Mouse (Mus musculus) heart, adult 9 months (tissue): ENCODE results near the gene Setd6.

Experiments used
- DNase-seq, 2 experiments: peaks; one replicate each; pipeline ENCODE4 v3.0.0; 2022; ENCODE audit warnings: low spot score in 2 of 2

Setd6 gene

DNA sequence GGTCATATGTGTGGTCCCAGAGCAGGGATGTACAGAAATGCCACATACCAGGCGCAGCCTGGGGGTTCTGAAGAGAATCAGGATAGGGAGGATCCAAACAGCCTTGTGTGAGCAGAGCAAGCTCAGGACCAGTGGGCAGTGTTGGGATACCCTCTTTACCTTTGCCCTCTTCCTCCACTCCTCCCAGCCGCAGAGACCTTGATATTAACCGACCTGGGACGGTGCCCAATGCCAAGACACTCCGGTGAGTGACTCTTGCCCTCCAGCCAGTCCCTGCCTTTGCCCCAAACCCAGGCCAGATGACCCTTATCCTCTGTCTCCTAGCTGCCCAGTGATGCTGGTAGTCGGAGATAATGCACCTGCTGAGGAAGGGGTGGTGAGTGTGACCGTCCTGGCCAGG, 6.1 kb upstream of the Setd6 start:
- no peak for DNase-seq

DNA sequence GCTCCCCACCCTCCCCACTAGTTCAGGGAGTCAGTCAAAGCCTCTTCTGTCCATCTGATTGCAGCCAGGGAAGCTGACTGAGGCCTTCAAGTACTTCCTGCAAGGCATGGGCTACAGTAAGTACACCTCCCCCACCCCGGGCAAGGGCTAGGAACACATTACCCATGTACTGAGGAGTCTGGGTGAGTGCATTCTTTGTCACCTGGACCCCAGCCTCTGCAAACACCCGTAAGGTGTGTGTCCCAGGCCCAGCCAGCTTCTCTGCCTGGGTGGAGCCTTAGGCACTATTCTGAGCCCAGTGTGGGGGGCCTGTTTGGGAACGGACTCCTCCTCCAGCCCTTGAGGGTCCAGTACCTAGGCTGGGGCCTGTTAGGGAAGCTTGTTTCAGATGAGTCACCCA, 4.7 kb upstream of the Setd6 start:
- no peak for DNase-seq

DNA sequence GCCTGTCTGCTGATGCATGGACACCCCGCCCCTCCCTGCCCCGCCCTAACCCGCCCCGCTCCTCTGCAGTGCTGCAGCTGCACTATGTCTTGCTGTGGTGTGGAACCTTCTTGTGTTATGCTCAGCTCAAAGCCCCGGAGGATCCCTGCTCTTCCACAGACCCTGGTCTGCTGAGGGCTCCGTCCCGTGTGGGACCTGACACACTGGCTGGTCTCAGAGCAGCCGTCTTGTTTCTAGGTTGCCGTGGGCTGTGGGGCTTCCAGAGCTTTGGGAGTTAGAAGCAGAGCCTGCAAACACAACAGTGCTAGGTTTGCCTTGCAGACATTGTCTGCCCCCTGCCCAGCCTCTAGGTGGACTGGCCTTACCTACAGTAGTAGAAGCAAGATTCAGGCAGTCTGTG, 3.3 kb upstream of the Setd6 start:
- DNase-seq: no peak

DNA sequence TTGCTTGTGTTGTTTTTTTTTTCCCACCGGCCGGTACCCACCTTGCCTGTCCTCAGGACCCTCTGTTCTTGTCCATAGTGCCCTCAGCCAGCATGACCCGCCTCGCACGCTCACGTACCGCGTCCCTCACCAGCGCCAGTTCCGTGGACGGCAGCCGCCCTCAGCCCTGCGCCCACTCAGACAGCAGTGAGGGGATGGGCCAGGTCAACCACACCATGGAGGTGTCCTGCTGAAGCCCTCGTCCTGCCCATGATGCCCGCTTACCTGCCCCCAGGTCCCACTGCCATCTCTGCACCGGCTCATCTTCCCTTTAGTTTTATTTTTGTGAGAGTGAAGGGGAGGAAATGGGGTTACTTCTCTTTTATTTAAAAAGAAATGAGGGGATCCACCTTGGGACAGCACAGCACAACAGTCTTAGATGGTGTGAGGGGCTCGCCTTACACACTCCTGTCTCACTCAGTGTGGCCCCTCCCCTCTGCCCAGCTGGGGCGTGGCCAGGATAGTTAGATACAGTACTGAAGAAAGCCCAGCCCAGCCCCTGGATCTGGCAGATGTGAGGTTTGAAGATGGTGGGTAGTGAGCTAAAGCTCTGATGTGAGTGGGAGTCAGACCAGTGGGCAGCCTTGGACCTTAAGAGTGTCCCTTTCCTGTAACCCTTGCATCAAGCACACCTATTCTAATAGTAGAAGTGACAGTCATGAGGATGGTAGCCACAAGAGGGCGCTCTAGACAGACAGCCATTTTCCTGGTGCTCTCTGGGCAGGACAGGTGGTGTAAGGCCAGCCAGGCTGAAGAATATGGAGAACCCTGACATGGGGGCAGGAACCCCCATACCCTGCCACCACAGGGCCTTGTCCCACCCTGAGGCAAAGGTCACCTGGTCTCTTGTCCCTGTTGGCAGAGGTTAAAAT, 2.3 kb upstream of the Setd6 start:
- peak in 1 of 2 experiments; percentile 70 for DNase-seq

DNA sequence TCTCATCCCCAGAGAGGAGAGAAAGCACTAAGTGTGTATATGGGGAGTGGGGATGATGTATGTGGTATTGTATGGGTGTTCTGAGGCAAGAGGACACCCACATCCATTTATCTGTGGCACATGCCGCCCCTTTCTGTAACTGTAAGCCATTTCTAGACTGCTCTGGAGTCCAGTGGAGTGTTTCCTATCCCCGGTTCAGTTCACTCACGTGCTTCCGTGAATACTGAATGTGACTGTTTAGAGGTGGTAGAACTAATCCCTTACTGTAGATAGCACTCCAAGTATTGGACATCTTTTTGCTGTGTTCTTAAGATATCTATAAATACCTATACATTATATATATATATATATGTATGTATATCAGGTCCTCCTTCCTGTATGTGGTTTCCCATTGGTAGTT, 1.3 kb upstream of the Setd6 start:
- no peak for DNase-seq

DNA sequence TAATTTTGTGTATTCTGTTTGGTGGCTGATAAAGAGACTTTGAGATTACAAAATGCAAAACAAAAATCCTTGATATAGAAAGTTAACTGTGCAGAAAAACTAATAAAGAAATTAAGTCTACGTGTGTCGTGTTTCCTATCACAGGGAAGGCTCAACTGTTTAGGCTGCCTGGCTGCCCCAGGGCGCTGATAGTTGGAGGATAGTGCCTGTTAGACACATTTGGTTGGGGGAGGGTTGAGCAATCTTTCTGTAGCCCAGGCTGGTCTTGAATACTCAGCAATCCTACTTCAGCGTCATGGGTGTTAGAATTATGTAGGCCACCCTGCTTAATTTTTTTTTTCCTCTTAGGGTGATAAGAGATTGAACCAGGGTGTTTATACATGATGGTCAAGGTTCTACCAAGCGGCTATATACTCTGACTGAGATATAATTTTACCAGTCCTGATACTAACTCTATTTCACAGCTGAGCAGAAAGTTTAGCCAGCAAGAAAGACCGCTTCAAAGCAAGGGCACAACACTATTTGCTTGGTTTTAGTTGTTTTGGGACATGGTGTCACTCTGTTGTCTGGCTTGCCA, 756 bp upstream of the Setd6 start:
- DNase-seq: no peak

DNA sequence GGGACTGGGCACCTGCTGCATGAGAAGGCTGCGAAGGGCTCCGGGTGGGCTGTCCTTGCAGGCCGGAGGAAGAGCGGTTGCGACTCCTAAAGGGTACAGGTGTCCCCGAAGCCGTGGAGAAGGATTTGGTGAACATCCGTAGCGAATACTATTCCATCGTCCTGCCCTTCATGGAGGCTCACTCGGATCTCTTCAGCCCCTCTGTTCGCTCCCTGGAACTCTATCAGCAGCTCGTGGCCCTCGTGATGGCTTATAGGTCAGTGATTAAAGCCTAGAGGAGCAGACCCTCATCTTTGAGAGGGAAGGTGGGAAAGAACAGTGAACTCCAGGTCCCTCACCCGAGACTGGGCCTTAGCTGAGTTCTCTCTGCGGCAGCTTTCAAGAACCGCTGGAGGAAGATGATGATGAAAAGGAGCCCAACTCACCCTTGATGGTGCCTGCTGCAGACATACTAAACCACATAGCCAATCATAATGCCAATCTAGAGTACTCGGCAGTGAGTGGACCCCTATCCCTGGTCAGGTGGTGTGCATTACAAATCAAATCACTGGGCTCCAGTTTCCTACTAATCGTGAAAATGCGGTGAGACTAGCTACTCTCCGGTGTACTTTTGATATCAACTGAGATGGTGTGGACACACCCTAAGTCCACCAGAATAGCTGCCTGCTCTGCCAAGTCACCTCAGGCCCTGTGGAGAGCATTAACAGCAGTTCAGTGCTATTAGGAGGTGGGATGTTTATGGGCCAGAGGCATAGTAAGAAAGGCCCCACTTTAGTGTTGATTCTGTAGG, 1.1 kb downstream of the Setd6 start:
- DNase-seq: no peak

DNA sequence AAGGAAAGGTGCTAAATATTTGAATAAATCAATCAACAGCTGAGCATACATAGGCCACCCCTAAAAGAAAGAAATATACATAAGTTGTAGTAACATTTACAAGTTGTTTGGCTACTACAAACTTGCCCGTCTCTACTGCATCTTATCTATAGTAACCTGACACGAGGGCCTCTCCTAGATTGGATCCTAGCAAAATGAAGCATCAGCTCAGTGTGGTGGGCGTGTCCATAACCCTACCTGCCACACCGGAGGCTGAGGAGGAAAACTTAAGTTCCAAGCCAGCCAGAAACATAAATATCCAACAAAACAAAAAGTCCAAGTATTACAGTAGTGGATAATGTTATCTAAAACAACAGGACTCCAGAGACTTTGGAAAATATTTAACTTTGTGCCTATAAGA, 11.9 kb downstream of the Setd6 start:
- no peak for DNase-seq

DNA sequence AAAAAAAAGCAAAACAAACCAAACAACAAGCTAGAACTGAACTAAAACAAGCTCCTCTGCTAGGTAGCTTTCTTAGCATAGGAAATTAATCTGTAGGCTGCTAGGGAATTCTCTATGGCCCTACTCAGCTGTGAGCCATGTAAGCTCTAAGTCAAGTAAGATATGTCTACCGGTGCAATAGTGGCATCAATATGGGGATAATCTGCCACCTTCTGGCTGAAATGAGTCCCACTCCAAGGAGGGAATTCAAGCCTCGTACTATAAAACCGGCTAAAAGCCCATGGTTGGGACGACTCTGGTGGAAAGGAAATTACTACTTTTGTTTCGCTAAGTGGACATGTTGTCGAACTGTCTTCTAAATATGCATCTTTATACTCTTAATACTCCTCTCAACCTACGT, 22.9 kb downstream of the Setd6 start:
- DNase-seq: no peak

DNA sequence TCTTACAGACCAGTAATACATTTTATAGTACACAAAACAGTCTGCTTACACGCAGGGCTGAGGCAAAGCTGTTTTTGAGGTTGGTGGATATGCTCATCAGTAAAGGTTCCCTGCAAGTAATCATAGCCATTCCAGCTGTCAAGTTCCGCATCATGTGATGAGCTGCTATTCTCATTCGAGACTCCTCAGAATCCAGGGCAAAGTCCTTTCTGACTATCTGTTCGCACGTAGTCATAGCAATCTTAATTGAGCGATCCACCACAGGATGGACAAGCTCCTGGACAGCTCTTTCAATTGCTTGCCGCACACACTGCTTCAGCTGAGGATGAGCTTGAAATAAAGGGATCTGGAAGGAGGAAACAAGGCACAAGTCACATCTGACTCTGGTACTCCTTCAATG, 26.1 kb downstream of the Setd6 start:
- DNase-seq: no peak

DNA sequence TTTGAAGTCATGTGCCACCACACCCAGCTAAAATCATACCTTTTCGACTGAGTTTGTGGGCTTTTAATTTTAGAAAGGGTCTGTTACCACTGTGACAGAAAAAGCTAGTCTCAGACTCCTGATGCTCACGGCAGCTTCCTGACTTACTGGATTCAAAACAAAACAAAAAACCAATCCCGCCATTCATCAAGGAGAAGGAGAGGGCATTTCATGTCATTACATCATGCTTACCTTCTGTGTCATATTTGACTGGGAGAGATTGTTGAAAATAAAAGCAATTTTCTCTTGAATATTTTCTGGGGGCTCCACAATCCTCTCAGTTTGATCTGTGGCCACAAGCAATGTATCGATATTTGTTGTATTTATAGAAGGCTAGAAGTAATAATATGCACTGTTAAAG, 32.3 kb downstream of the Setd6 start:
- no peak for DNase-seq

DNA sequence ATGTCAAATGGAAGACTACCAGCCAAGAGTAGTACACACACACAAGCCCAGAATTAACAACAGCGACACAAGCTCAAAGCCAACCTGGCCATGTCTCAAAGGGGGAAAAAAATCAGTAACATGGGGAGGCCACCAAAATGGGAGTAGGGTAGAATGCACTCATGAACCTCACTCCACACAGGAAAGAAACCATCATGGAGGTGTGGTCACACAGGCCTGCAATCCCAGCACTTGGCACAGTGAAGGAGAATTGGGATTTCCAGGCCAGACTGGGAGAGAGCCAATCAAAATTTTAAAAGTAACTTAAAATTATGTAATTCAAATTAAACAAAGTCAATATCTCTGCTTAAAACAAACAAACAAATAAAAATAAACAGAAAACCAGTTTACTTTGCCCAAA, 36.2 kb downstream of the Setd6 start:
- no peak for DNase-seq

DNA sequence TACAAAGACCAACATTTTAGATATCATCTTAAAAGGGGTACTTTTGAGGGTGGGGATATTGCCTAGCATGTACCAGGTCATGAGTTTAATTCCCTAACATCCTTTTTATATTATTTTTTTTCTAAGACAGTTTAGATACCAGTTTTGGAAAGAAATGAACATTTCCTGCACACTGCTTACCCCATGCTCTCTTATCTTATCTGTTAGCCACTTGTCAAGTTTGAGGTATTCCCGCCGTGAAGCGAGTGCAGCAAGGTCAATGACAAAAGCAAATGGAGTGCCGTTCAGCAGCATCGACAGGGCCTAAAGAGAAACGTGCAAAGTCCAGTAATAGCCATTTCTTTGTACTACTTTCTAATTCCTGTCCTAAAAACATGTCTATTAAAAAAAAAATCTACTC, 44.6 kb downstream of the Setd6 start:
- DNase-seq: no peak

DNA sequence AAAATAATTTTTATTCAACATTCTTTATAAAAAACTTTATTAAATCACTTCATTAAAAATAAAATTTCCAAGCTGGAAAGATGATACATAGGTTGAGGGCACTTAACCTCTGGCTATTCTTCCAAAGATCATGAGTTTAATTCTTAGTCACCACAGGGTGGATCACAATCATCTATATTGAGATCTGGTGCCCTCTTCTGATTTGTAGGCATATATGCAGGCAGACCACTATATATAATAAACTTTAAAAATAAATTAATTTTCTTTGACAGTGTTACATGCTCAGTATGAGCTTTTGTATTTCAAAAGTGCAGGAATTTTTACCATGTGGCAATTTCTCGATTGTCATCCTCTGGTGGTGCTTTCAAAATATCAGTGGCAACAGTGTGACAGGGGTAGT, 48.5 kb downstream of the Setd6 start:
- DNase-seq: no peak
